Comparison of ENCODE assay signal across 24 mouse cellular contexts in genomic region chr8:128155604-128156003, GRCm38 (mm10).
A peak's percentile ranks its signal among the peaks of the same experiment; 100 is the strongest.
DNase-seq lines count a peak whose midpoint lies in the region; ATAC-seq and TF ChIP-seq lines count a peak whose summit lies in the region.
"Had no signal": no experiment of that assay in that cellular context is flagged by ENCODE, and none has a peak within 500 bp of the region (broad histone marks: within the 10 kb centered on the region; RNA-seq: fewer than 3 reads in every experiment).

No protein-coding gene starts in this region.

- H3K9me3 ChIP-seq in heart, embryonic 10.5 days: no peaks in the 10 kb centered on the region
- no peaks in the 10 kb centered on the region for H3K9me3 ChIP-seq in heart, embryonic 13.5 days
- H3K9me3 ChIP-seq in heart, postnatal 0 days (replicated peaks; ENCODE audit: control insufficient read depth, low read length): no peaks in the 10 kb centered on the region
- H3K9me3 ChIP-seq: embryonic facial prominence, embryonic 10.5 days; embryonic facial prominence, embryonic 13.5 days; forebrain, embryonic 12.5 days; forebrain, embryonic 15.5 days; hindbrain, embryonic 12.5 days; hindbrain, embryonic 15.5 days had no signal

- TF ChIP-seq EP300 in heart, postnatal 0 days (IDR thresholded peaks at IDR 0.05; ENCODE audit: low read depth): no peak

- peak overlapping the region; percentile 77 for H3K27ac ChIP-seq in heart, embryonic 10.5 days
- H3K27ac ChIP-seq in heart, embryonic 13.5 days (replicated peaks): peak overlapping the region; percentile 76
- H3K27ac ChIP-seq in heart, postnatal 0 days (ENCODE audit: low read depth): peak overlapping the region; percentile 38; the same call in 1 of the 2 replicates
- H3K27ac ChIP-seq: embryonic facial prominence, embryonic 10.5 days; embryonic facial prominence, embryonic 13.5 days; forebrain, embryonic 12.5 days; forebrain, embryonic 15.5 days; hindbrain, embryonic 12.5 days; hindbrain, embryonic 15.5 days had no signal

- peaks cover 28% of the 10 kb centered on the region for H3K4me1 ChIP-seq in heart, embryonic 10.5 days
- peaks cover 22% of the 10 kb centered on the region for H3K4me1 ChIP-seq in heart, embryonic 13.5 days
- no peaks in the 10 kb centered on the region; the same call in 1 of the 2 replicates for H3K4me1 ChIP-seq in heart, postnatal 0 days (ENCODE audit: control insufficient read depth, insufficient read depth)
- H3K4me1 ChIP-seq: forebrain, embryonic 15.5 days; hindbrain, embryonic 12.5 days; hindbrain, embryonic 15.5 days had no signal

- no peak for ATAC-seq in heart, embryonic 13.5 days (ENCODE audit: extremely low read depth, insufficient number of reproducible peaks, low FRiP score, low TSS enrichment)
- no peak for ATAC-seq in heart, postnatal 0 days (ENCODE audit: insufficient read depth, low read depth)
- ATAC-seq: activated CD4-positive, CD25-positive, alpha-beta regulatory T cell, adult 4 months; forebrain, embryonic 15.5 days; intestine, postnatal 0 days had no signal

- no peak for DNase-seq in heart, embryonic 10.5 days (ENCODE audit: low spot score)
- no peak for DNase-seq in heart, adult 18-20 months
- no peak for DNase-seq in heart, postnatal 25 days (ENCODE audit: low spot score)
- DNase-seq in heart, postnatal 0 days (ENCODE audit: low spot score): no peak
- DNase-seq in heart, adult 9 months (ENCODE audit: low spot score in 2 of 2): no peak
- no peak for DNase-seq in right cerebral cortex, postnatal 14 days
- DNase-seq: adrenal gland, adult 8-10 months; adrenal gland, postnatal 25 days; cerebellum, adult 11-12 months; cerebellum, adult 8-10 months; cerebellum, postnatal 10 days; cerebellum, postnatal 36 days; gastrocnemius, postnatal 25 days; kidney, adult 2 months had no signal

- H3K4me3 ChIP-seq in heart, embryonic 10.5 days: no peak overlapping the region
- no peak overlapping the region for H3K4me3 ChIP-seq in heart, embryonic 13.5 days
- no peak overlapping the region for H3K4me3 ChIP-seq in heart, postnatal 0 days (ENCODE audit: low read depth, low read length)
- H3K4me3 ChIP-seq: embryonic facial prominence, embryonic 10.5 days; embryonic facial prominence, embryonic 13.5 days; erythroblast, embryonic 14.5 days; forebrain, embryonic 12.5 days; forebrain, embryonic 15.5 days; hindbrain, embryonic 12.5 days; hindbrain, embryonic 15.5 days had no signal

- intact Hi-C loops in heart, postnatal 25 days (cut with DNase I): no loop called here

- no peak overlapping the region; the same call in 1 of the 2 replicates for H3K9ac ChIP-seq in heart, embryonic 13.5 days
- H3K9ac ChIP-seq in heart, postnatal 0 days (replicated peaks; ENCODE audit: low read depth, low read length): 0 out of 2 replicates have a peak overlapping the region, but pooled peaks have one; percentile 8
- H3K9ac ChIP-seq: embryonic facial prominence, embryonic 13.5 days; forebrain, embryonic 12.5 days; forebrain, embryonic 15.5 days; hindbrain, embryonic 12.5 days; hindbrain, embryonic 15.5 days had no signal

- no peak for TF ChIP-seq CTCF in heart, postnatal 0 days (IDR thresholded peaks at IDR 0.05; ENCODE audit: low read depth)

- H3K27me3 ChIP-seq in heart, embryonic 10.5 days (ENCODE audit: insufficient read depth, poor library complexity, severe bottlenecking): no peaks in the 10 kb centered on the region
- no peaks in the 10 kb centered on the region for H3K27me3 ChIP-seq in heart, embryonic 13.5 days (replicated peaks)
- no peaks in the 10 kb centered on the region for H3K27me3 ChIP-seq in heart, postnatal 0 days (ENCODE audit: control insufficient read depth, insufficient read depth, low read length)
- H3K27me3 ChIP-seq: forebrain, embryonic 15.5 days; hindbrain, embryonic 12.5 days; hindbrain, embryonic 15.5 days had no signal

- H3K4me2 ChIP-seq in heart, embryonic 13.5 days: no peak overlapping the region
- H3K4me2 ChIP-seq in heart, postnatal 0 days (ENCODE audit: low read depth, low read length): no peak overlapping the region
- H3K4me2 ChIP-seq: embryonic facial prominence, embryonic 13.5 days; forebrain, embryonic 12.5 days; forebrain, embryonic 15.5 days; hindbrain, embryonic 12.5 days; hindbrain, embryonic 15.5 days had no signal

- H3K36me3 ChIP-seq in heart, embryonic 10.5 days: no peaks in the 10 kb centered on the region
- no peaks in the 10 kb centered on the region for H3K36me3 ChIP-seq in heart, embryonic 13.5 days
- no peaks in the 10 kb centered on the region for H3K36me3 ChIP-seq in heart, postnatal 0 days (replicated peaks; ENCODE audit: control insufficient read depth, insufficient read depth, low read length)
- H3K36me3 ChIP-seq: embryonic facial prominence, embryonic 10.5 days; embryonic facial prominence, embryonic 13.5 days; forebrain, embryonic 12.5 days; forebrain, embryonic 15.5 days; hindbrain, embryonic 12.5 days; hindbrain, embryonic 15.5 days had no signal
